Mouse (Mus musculus) embryonic fibroblast, embryonic 13.5 days (primary cell): ENCODE measurements around the gene Ier2.

Experiments used
- CTCF ChIP-seq: IDR thresholded peaks from 2 replicates; pipeline ENCODE4 v1.5.1; 2011; ENCODE audit warnings: mild to moderate bottlenecking, control low read depth, low read length, moderate library complexity, borderline replicate concordance; ENCODE audit not compliant: insufficient read depth
- POLR2A ChIP-seq: IDR thresholded peaks from 2 replicates; pipeline ENCODE4 v1.6.1; 2011; ENCODE audit warnings: low read depth, mild to moderate bottlenecking, control low read depth, low read length, moderate library complexity

GRCm38 (mm10) chr8:84641578-84642361, 20.9 kb downstream of the Ier2 start:
- TF ChIP-seq CTCF, result no peak
- TF ChIP-seq POLR2A, result no peak
